Mouse (Mus musculus): ENCODE measurements at regions not wholly inside any gene's neighbourhood (a gene's known extent, or its start where the extent isn't known, plus 50 kb on each side); places are given as distances from the start of the nearest gene placed in this dataset.

GRCm38 (mm10) chr11:23996250-23996649 is 78.6 kb downstream of the A830031A19Rik start:
- no peak for DNase-seq

GRCm38 (mm10) chr11:23994160-23994559 is 80.7 kb downstream of the A830031A19Rik start:
- DNase-seq = no peak

- DNase-seq = no peak
These were observed 87.1 kb downstream of the A830031A19Rik start for GRCm38 (mm10) chr11:23987532-23988450.

GRCm38 (mm10) chr11:23985231-23985630 is 89.6 kb downstream of the A830031A19Rik start:
- DNase-seq = no peak

GRCm38 (mm10) chr11:23979332-23979731 is 84.3 kb upstream of the Papolg start:
- peak; percentile 60 for DNase-seq

GRCm38 (mm10) chr11:23978300-23978699 is 83.2 kb upstream of the Papolg start:
- no peak for DNase-seq

- no peak for DNase-seq
These were observed 82.0 kb upstream of the Papolg start for GRCm38 (mm10) chr11:23977096-23977495.

GRCm38 (mm10) chr11:23954323-23954722 is 59.3 kb upstream of the Papolg start:
- no peak for DNase-seq

GRCm38 (mm10) chr11:23945966-23946365 is 50.9 kb upstream of the Papolg start:
- DNase-seq = no peak
